Mouse (Mus musculus) cerebellum, adult (tissue): ENCODE results near the gene Pbx1.

ENCODE experiments used
- ATAC-seq: cut with Nextera tagmentation; 2 replicates; pipeline ENCODE4 v1.9.2; 2017; ENCODE audit warnings: mild to moderate bottlenecking, moderate library complexity, mixed read lengths; ENCODE audit not compliant: insufficient number of reproducible peaks, low FRiP score, low TSS enrichment

Pbx1 gene

GRCm38 (mm10) chr1:168124643-168125490 is 307.2 kb downstream of the Pbx1 start:
- ATAC-seq: no peak

GRCm38 (mm10) chr1:168118077-168118476 is 314.0 kb downstream of the Pbx1 start:
- no peak for ATAC-seq

GRCm38 (mm10) chr1:168117367-168117766 is 314.7 kb downstream of the Pbx1 start:
- no peak for ATAC-seq

GRCm38 (mm10) chr1:168109797-168110196 is 322.3 kb downstream of the Pbx1 start:
- ATAC-seq: no peak

GRCm38 (mm10) chr1:168103821-168104220 is 328.2 kb downstream of the Pbx1 start:
- no peak for ATAC-seq

- ATAC-seq: no peak
Observed at GRCm38 (mm10) chr1:168101514-168101913, 330.6 kb downstream of the Pbx1 start.

- ATAC-seq: no peak
Observed at GRCm38 (mm10) chr1:168098806-168099205, 333.3 kb downstream of the Pbx1 start.

GRCm38 (mm10) chr1:168094671-168095070 is 337.4 kb downstream of the Pbx1 start:
- no peak for ATAC-seq

GRCm38 (mm10) chr1:168093044-168093443 is 339.0 kb downstream of the Pbx1 start:
- ATAC-seq: no peak; the same call in 1 of the 2 replicates

- no peak for ATAC-seq
Observed at GRCm38 (mm10) chr1:168091627-168092026, 340.4 kb downstream of the Pbx1 start.

GRCm38 (mm10) chr1:168088680-168089079 is 343.4 kb downstream of the Pbx1 start:
- no peak for ATAC-seq

GRCm38 (mm10) chr1:168079394-168079767 is 352.7 kb downstream of the Pbx1 start:
- ATAC-seq: no peak

- no peak for ATAC-seq
Observed at GRCm38 (mm10) chr1:168078746-168079393, 353.2 kb downstream of the Pbx1 start.

GRCm38 (mm10) chr1:168071974-168072373 is 360.1 kb downstream of the Pbx1 start:
- no peak for ATAC-seq

GRCm38 (mm10) chr1:168070273-168070910 is 361.7 kb downstream of the Pbx1 start:
- ATAC-seq: no peak

- no peak for ATAC-seq
Observed at GRCm38 (mm10) chr1:168069740-168070139, 362.3 kb downstream of the Pbx1 start.
